In genomic region chr6:97828822-97829719, GRCm38 (mm10) we compare ENCODE assay signal across 18 mouse cellular contexts. TPM values are rescaled to one million over a fixed set of nuclear protein-coding genes. Genes with fewer than 3 reads are reported as not detected.
DNase-seq lines count a peak whose midpoint lies in the region; ATAC-seq and TF ChIP-seq lines count a peak whose summit lies in the region.
"Had no signal": no experiment of that assay in that cellular context is flagged by ENCODE, and none has a peak within 500 bp of the region (broad histone marks: within the 10 kb centered on the region; RNA-seq: fewer than 3 reads in every experiment).

No protein-coding gene starts in this region.

- no peak overlapping the region for H3K4me3 ChIP-seq in liver, postnatal 0 days (ENCODE audit: low read depth, low read length)
- H3K4me3 ChIP-seq in brown adipose tissue, adult 24 weeks (ENCODE audit: insufficient read depth, low read depth, low read length): no peak overlapping the region
- no peak overlapping the region for H3K4me3 ChIP-seq in hindbrain, embryonic 16.5 days (ENCODE audit: low read length)
- H3K4me3 ChIP-seq: embryonic facial prominence, embryonic 12.5 days; heart, embryonic 15.5 days; layer of hippocampus, adult 2 months; midbrain, embryonic 15.5 days; stomach, embryonic 15.5 days had no signal

- no peaks in the 10 kb centered on the region for H3K9me3 ChIP-seq in liver, postnatal 0 days (ENCODE audit: low read length)
- H3K9me3 ChIP-seq in hindbrain, embryonic 16.5 days (ENCODE audit: control insufficient read depth, low read length): no peaks in the 10 kb centered on the region
- H3K9me3 ChIP-seq: embryonic facial prominence, embryonic 12.5 days; heart, embryonic 15.5 days; midbrain, embryonic 15.5 days; stomach, embryonic 15.5 days had no signal

- H3K4me1 ChIP-seq in liver, postnatal 0 days (ENCODE audit: insufficient read depth): peaks cover 4% of the 10 kb centered on the region; the same call in 1 of the 2 replicates
- peaks cover 3% of the 10 kb centered on the region; the same call in 1 of the 2 replicates for H3K4me1 ChIP-seq in brown adipose tissue, adult 24 weeks (ENCODE audit: control insufficient read depth, insufficient read depth, insufficient read length, low read length)
- no peaks in the 10 kb centered on the region for H3K4me1 ChIP-seq in hindbrain, embryonic 16.5 days (ENCODE audit: control insufficient read depth, insufficient read depth, low read depth, low read length)
- H3K4me1 ChIP-seq: midbrain, embryonic 15.5 days; stomach, embryonic 15.5 days had no signal

- DNase-seq in heart, adult 11 months: peak; percentile 96
- no peak for DNase-seq in heart, postnatal 25 days (ENCODE audit: low spot score)
- no peak for DNase-seq in liver, postnatal 0 days
- DNase-seq in liver: no peak
- DNase-seq in embryo, embryonic 10 days (ENCODE audit: low spot score): no peak
- DNase-seq: cerebellum, adult 2 months; lung, adult 2 months; right cerebral cortex, postnatal 25 days; thymus, postnatal 4 days had no signal

- no peak overlapping the region for H3K4me2 ChIP-seq in liver, postnatal 0 days (ENCODE audit: low read depth, low read length)
- H3K4me2 ChIP-seq in hindbrain, embryonic 16.5 days (ENCODE audit: low read length): no peak overlapping the region
- H3K4me2 ChIP-seq: embryonic facial prominence, embryonic 12.5 days; heart, embryonic 15.5 days; midbrain, embryonic 15.5 days; stomach, embryonic 15.5 days had no signal

- H3K36me3 ChIP-seq in liver, postnatal 0 days (replicated peaks; ENCODE audit: insufficient read depth, low read length): no peaks in the 10 kb centered on the region
- H3K36me3 ChIP-seq in hindbrain, embryonic 16.5 days (ENCODE audit: control insufficient read depth, insufficient read depth, low read length): no peaks in the 10 kb centered on the region
- H3K36me3 ChIP-seq: embryonic facial prominence, embryonic 12.5 days; heart, embryonic 15.5 days; midbrain, embryonic 15.5 days; stomach, embryonic 15.5 days had no signal

- no peak overlapping the region for H3K9ac ChIP-seq in liver, postnatal 0 days (replicated peaks)
- no peak overlapping the region for H3K9ac ChIP-seq in hindbrain, embryonic 16.5 days (ENCODE audit: low read depth, low read length)
- H3K9ac ChIP-seq: embryonic facial prominence, embryonic 12.5 days; heart, embryonic 15.5 days; midbrain, embryonic 15.5 days; stomach, embryonic 15.5 days had no signal

- 0 out of 2 replicates have a peak overlapping the region, but pooled peaks have one; percentile 36 for H3K27ac ChIP-seq in liver, postnatal 0 days (ENCODE audit: low read depth)
- H3K27ac ChIP-seq in brown adipose tissue, adult 24 weeks (replicated peaks; ENCODE audit: low read depth, low read length): peak overlapping the region; percentile 64
- H3K27ac ChIP-seq in hindbrain, embryonic 16.5 days (ENCODE audit: low read depth, low read length): no peak overlapping the region
- H3K27ac ChIP-seq: embryonic facial prominence, embryonic 12.5 days; heart, embryonic 15.5 days; layer of hippocampus, adult 2 months; midbrain, embryonic 15.5 days; stomach, embryonic 15.5 days had no signal

- no peak for TF ChIP-seq CTCF in liver, postnatal 0 days (IDR thresholded peaks at IDR 0.05; ENCODE audit: low read depth)

- H3K27me3 ChIP-seq in liver, postnatal 0 days (ENCODE audit: insufficient read depth, low read length): no peaks in the 10 kb centered on the region
- H3K27me3 ChIP-seq in hindbrain, embryonic 16.5 days (replicated peaks; ENCODE audit: control insufficient read depth, insufficient read depth, low read length): no peaks in the 10 kb centered on the region
- H3K27me3 ChIP-seq: embryonic facial prominence, embryonic 12.5 days; heart, embryonic 15.5 days; midbrain, embryonic 15.5 days; stomach, embryonic 15.5 days had no signal

- 39% methylated on average over 13 of the region's 13 CpGs for WGBS in liver, postnatal 0 days (ENCODE audit: insufficient replicate concordance)
- 75% methylated on average over 13 of the region's 13 CpGs for WGBS in hindbrain, embryonic 16.5 days

- ATAC-seq in liver, postnatal 0 days: no peak
- ATAC-seq in monocyte, adult 5-6 weeks (replicated peaks; ENCODE audit: insufficient number of reproducible peaks, low FRiP score, low TSS enrichment, poor library complexity, severe bottlenecking): peak; percentile 27
- ATAC-seq in hindbrain, embryonic 16.5 days: no peak
- ATAC-seq: intestine, postnatal 0 days; midbrain, embryonic 15.5 days had no signal

- intact Hi-C loops in heart, postnatal 25 days (cut with DNase I): no loop called here

- TF ChIP-seq EP300 in liver, postnatal 0 days (IDR thresholded peaks at IDR 0.05; ENCODE audit: low read depth): no peak

RNA-seq across cellular contexts. Expression of gene Mitf, which starts 22.2 kb away (rescaled TPM):
- total RNA-seq in heart, postnatal 25 days (2021): 10 to 100 TPM; 50.9 to 59.9 TPM
- polyA plus RNA-seq in liver, postnatal 0 days (2015; fragmentation: Nextera tagmentation; extraction: Ambion mirVana): 0.72 and 0.89 TPM in 2 replicates
- polyA plus RNA-seq in brown adipose tissue, adult 24 weeks (2012; ENCODE audit: insufficient read depth, insufficient read length, missing spikeins): 2.9 and 3.0 TPM in 2 replicates
- 1.9 to 6.8 TPM (median 2.4 TPM) in 3 replicates for total RNA-seq in monocyte, adult 5-6 weeks (2017)
- 1.6 and 1.9 TPM in 2 replicates for polyA plus RNA-seq in hindbrain, embryonic 16.5 days (2015; fragmentation: Nextera tagmentation; extraction: Ambion mirVana)
